Mouse (Mus musculus): ENCODE data around the gene Scn8a.

- TF ChIP-seq CTCF (IDR thresholded peaks at IDR 0.05; ENCODE audit: extremely low read depth, insufficient read length, insufficient replicate concordance, low read depth, low read length) (no peak), POLR2A (IDR thresholded peaks at IDR 0.05; ENCODE audit: low read depth, low read length) (no peak)
Observed at GRCm38 (mm10) chr15:100930477-100930876, 60.8 kb downstream of the Scn8a start.

Data from small intestine, adult 2 months (tissue).